Mouse (Mus musculus) lung, embryonic 14.5 days (tissue): ENCODE data around the gene Atxn7. TPM values are rescaled to one million over a fixed set of nuclear protein-coding genes. Genes with fewer than 3 reads are reported as not detected.
"Not testable (repeated sequence)": the region's sequence is repeated elsewhere in the genome, so short reads cannot be mapped to it uniquely, and the experiment has no call there.

Source experiments
- ATAC-seq: fragments of 200-750 bp; cut with Nextera tagmentation; 2 replicates; pipeline ENCODE4 v1.8.0; 2017; ENCODE audit warnings: mild to moderate bottlenecking, moderate TSS enrichment, moderate library complexity; ENCODE audit not compliant: insufficient read depth
- DNase-seq: peaks from one replicate; pipeline ENCODE4 v3.0.0-alpha.2; 2015
- H3K27ac ChIP-seq: fragments of 300-500 bp; sonication (generic); 2 replicates; pipeline ENCODE4 v1.5.1; 2014; ENCODE audit warnings: low read depth, mild to moderate bottlenecking, moderate library complexity
- H3K27me3 ChIP-seq: fragments of 300-500 bp; sonication (generic); 2 replicates; pipeline ENCODE4 v1.6.1; 2014; ENCODE audit warnings: low read length, control low read depth; ENCODE audit not compliant: insufficient read depth
- H3K36me3 ChIP-seq: fragments of 300-500 bp; sonication (generic); 2 replicates; pipeline ENCODE4 v1.6.1; 2014; ENCODE audit warnings: control low read depth; ENCODE audit not compliant: insufficient read depth
- H3K4me1 ChIP-seq: fragments of 300-500 bp; sonication (generic); 2 replicates; pipeline ENCODE4 v1.6.1; 2014; ENCODE audit warnings: antibody characterized with exemption, control low read depth; ENCODE audit not compliant: insufficient read depth
- H3K4me2 ChIP-seq: fragments of 300-500 bp; sonication (generic); 2 replicates; pipeline ENCODE4 v1.6.1; 2014; ENCODE audit warnings: mild to moderate bottlenecking
- H3K4me3 ChIP-seq: fragments of 300-500 bp; sonication (generic); 2 replicates; pipeline ENCODE4 v1.5.1; 2014; ENCODE audit warnings: low read depth, low read length
- H3K9ac ChIP-seq: fragments of 300-500 bp; sonication (generic); 2 replicates; pipeline ENCODE4 v1.6.1; 2014
- H3K9me3 ChIP-seq: fragments of 300-500 bp; sonication (generic); 2 replicates; pipeline ENCODE4 v1.6.1; 2016; ENCODE audit warnings: low read depth, low read length, control low read depth
- CTCF ChIP-seq: IDR thresholded peaks from 2 replicates; pipeline ENCODE4 v1.5.1; 2016; ENCODE audit warnings: antibody characterized with exemption, low read depth
- WGBS: fragments of 180-500 bp; shearing (Covaris S2); extraction: QIAGEN DNeasy Blood & Tissue Kit; methylation state at CpG from one replicate; pipeline ENCODE4 v1.1.7; 2014; 5-methylcytosine and 5-hydroxymethylcytosine counted together
- polyA plus RNA-seq: library from polyadenylated mRNA; unstranded; fragments of >200 nt; fragmentation: Nextera tagmentation; extraction: Ambion mirVana; gene quantifications from 2 replicates; pipeline ENCODE4 v1.2.1, GENCODE M21; 2014

Atxn7 gene
- polyA plus RNA-seq, 1 experiment from 2014 or later = 6.0 TPM

DNA sequence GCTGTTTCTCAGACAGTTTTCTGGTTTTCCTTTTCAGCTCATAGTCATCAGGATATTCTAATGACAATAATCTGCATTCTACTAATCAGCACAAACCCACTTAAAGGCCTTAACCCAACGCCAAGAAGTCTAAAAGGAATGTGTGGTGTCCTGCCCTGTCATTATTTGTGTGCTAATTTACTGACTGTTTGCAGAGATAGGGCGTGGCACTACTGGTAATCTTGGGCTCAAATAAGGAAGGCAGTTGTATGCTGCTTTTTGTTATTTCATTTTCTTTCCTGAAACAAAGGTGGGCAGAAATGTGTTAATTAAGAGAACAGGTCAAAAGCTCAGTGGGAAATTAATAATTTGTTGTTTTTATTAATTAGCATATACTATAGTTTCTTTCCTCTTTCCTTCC, 75.1 kb downstream of the Atxn7 start:
- Histone ChIP-seq H3K27me3 (no peaks in the 10 kb centered on the region), H3K4me3 (no peak overlapping the region), H3K9ac (no peak overlapping the region), H3K4me2 (no peak overlapping the region), H3K36me3 (peaks cover 9% of the 10 kb centered on the region; the same call in 1 of the 2 replicates), H3K9me3 (no peaks in the 10 kb centered on the region), H3K27ac (no peak overlapping the region), H3K4me1 (no peaks in the 10 kb centered on the region)
- TF ChIP-seq CTCF = no peak
- ATAC-seq (no peak), DNase-seq (no peak)
- 63% methylated on average over 2 of the region's 2 CpGs for WGBS

DNA sequence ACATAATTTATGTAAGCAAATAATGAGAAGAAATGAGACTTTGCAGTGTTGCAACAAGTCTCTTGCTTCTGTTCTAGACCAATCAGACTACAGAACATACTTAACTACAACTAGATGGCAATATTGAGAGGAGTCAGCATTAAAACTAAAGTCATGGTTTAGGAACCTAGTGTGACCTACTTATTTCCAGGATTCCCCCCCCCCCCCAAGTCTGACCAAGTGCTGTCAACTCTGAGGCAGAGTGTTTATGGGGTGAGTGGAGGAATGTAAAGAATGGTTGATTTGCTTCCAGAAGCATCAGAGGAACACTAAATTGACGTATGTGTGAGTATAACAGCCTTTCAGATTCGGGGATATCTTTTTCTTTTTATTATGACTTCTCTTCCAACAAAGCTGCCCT, 77.0 kb downstream of the Atxn7 start:
- 62% methylated on average over 2 of the region's 2 CpGs for WGBS
- Histone ChIP-seq H3K9me3 (no peaks in the 10 kb centered on the region), H3K27me3 (no peaks in the 10 kb centered on the region), H3K27ac (no peak overlapping the region), H3K4me3 (no peak overlapping the region), H3K4me2 (no peak overlapping the region), H3K36me3 (0 out of 2 replicates have a peak, but pooled peaks cover 12% of the 10 kb centered on the region), H3K4me1 (no peaks in the 10 kb centered on the region), H3K9ac (no peak overlapping the region)
- TF ChIP-seq CTCF = no peak
- DNase-seq (no peak), ATAC-seq (no peak)

DNA sequence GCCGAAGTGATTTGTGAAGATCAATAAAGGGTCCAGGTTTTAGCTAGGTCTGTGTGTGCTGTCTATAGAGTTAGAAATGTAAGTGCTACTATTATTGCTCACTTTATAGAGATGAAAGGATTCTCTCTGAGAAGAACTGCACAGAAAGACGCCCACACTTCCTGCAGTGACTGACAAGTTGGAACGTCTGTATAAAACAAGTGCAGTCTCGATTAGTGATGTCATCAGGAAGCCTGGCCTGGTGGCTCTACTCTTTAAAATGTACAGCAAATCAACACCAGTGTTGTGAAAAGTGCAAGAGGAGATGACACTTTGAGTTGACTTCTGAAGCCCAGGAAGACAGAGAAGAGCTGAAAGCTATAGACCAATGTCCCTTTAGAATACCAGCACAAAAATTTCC, 81.1 kb downstream of the Atxn7 start:
- DNase-seq (no peak), ATAC-seq (no peak)
- no peak overlapping the region for H3K27ac ChIP-seq
- no peak for TF ChIP-seq CTCF
- no peak overlapping the region for H3K4me3 ChIP-seq
- 0 out of 2 replicates have a peak, but pooled peaks cover 3% of the 10 kb centered on the region for H3K9me3 ChIP-seq
- H3K4me1 ChIP-seq = no peaks in the 10 kb centered on the region
- H3K4me2 ChIP-seq = no peak overlapping the region
- H3K27me3 ChIP-seq = no peaks in the 10 kb centered on the region
- 0 out of 2 replicates have a peak, but pooled peaks cover 22% of the 10 kb centered on the region for H3K36me3 ChIP-seq
- WGBS = 59% methylated on average over 4 of the region's 4 CpGs
- no peak overlapping the region for H3K9ac ChIP-seq

DNA sequence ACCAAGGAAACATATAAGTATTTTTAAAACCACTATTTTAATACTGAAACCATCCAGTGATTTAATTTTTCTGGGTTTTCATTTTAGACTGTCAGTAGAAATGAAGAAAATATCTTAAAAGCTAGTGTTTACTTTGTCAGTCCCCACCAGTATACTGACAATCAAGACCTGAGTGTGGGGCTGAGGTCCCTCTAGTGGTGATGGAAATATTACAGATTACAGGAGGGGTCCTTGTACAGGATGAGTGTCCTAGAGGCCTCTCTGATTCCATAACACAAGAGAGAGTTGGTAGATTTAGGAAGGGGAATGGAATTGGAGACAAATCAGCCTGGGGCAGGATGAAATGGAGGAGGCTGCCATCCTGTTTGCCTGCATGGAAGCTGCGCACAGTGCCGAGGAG, 93.1 kb downstream of the Atxn7 start:
- H3K36me3 ChIP-seq = peaks cover 23% of the 10 kb centered on the region; the same call in 1 of the 2 replicates
- peak; percentile 59 for TF ChIP-seq CTCF
- no peak overlapping the region for H3K27ac ChIP-seq
- ATAC-seq (no peak), DNase-seq (peak; percentile 63)
- no peaks in the 10 kb centered on the region for H3K4me1 ChIP-seq
- no peak overlapping the region for H3K4me3 ChIP-seq
- no peak overlapping the region for H3K4me2 ChIP-seq
- no peaks in the 10 kb centered on the region for H3K9me3 ChIP-seq
- H3K27me3 ChIP-seq = no peaks in the 10 kb centered on the region
- 89% methylated on average over 2 of the region's 2 CpGs for WGBS
- H3K9ac ChIP-seq = no peak overlapping the region

DNA sequence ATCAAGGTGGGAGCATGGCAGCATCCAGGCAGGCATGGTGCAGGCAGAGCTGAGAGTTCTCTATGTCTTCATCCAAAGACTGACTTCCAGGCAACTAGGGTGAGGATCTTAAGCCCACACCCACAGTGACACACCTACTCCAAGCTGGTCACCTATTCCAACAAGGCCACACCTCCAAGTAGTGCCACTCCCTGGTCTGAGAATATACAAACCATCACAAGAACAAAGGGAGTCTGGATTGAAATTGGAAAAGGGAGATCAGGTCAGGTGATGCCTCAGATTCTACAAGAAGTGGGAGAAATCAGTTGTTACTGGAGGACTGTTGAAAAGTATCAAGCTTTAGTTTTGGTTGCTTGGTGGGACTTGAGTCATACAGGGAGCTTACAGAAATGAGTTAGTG, 98.4 kb downstream of the Atxn7 start:
- not testable (repeated sequence) for H3K4me2 ChIP-seq, DNase-seq, H3K4me3 ChIP-seq, H3K27ac ChIP-seq, H3K4me1 ChIP-seq, H3K27me3 ChIP-seq, H3K9me3 ChIP-seq, ATAC-seq, H3K9ac ChIP-seq
- H3K36me3 ChIP-seq = peaks cover 14% of the 10 kb centered on the region; the same call in 1 of the 2 replicates

DNA sequence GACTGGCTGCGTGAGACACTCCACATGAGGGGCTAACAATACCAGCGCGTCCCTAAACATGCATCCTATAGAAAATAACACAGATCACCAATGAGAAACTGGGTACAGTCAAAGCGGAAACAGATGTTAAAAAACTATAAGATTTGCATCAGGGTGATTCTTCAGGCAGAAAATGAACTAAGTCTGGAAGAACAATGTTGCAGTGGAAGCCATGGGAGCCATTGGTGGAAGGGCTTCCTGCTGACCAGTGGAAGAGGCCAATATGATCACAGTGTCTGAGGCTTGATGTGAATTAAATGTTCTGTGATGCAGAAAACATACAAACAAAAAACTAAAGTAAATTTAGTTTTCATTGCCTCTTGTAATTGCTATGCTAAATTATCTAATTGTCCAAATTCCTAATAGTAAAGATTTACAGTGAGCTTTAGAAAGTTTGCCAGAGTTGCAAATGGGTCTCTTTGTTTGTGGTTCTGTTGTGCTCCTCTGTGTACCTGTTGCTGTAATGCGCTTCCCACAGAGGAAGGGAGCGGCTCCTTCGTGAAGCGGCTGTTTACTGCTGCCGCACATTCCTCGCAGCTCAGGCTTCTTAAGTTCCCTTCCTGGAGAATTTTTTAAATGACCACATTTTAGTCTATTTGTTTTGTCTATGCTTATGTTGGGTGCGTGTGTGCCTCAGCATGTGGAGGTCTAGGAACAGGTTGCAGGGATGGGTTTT, 101.4 kb downstream of the Atxn7 start:
- no peak overlapping the region for H3K4me3 ChIP-seq
- no peak overlapping the region for H3K4me2 ChIP-seq
- H3K27ac ChIP-seq = no peak overlapping the region
- no peaks in the 10 kb centered on the region for H3K9me3 ChIP-seq
- WGBS = 85% methylated on average over 11 of the region's 11 CpGs
- no peak for DNase-seq
- H3K4me1 ChIP-seq = peaks cover 1% of the 10 kb centered on the region; the same call in 1 of the 2 replicates
- peaks cover 6% of the 10 kb centered on the region; the same call in 1 of the 2 replicates for H3K36me3 ChIP-seq
- TF ChIP-seq CTCF = no peak
- H3K9ac ChIP-seq = no peak overlapping the region
- no peaks in the 10 kb centered on the region for H3K27me3 ChIP-seq
- no peak for ATAC-seq

DNA sequence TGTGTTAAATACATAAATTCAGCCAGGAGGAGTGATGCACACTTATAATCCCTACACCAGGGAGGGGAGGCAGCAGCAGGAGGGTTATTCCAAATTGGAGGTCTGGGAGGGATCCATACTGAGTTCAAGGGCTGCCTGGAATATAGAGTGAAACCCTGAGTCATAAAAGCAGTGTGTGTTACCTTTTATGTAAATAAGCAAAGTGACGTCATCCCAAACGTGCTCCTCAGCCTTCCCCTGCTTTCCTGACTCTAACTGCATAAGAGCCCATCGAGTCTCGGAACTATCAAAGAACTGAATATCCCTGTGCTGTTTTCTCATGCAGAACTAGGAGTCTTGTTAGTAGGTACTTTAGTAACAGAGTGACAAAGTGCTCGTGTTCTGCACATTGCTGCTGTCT, 102.1 kb downstream of the Atxn7 start:
- Histone ChIP-seq H3K9ac (no peak overlapping the region), H3K4me2 (no peak overlapping the region), H3K27me3 (no peaks in the 10 kb centered on the region), H3K36me3 (peaks cover 4% of the 10 kb centered on the region; the same call in 1 of the 2 replicates), H3K4me1 (peaks cover 8% of the 10 kb centered on the region; the same call in 1 of the 2 replicates), H3K4me3 (no peak overlapping the region), H3K9me3 (no peaks in the 10 kb centered on the region), H3K27ac (no peak overlapping the region)
- TF ChIP-seq CTCF = no peak
- ATAC-seq (no peak), DNase-seq (no peak)
- 48% methylated on average over 5 of the region's 5 CpGs for WGBS
